Mouse (Mus musculus): ENCODE measurements at regions not wholly inside any gene's neighbourhood (a gene's known extent, or its start where the extent isn't known, plus 50 kb on each side); places are given as distances from the start of the nearest gene placed in this dataset.
"Not testable (repeated sequence)": the region's sequence is repeated elsewhere in the genome, so short reads cannot be mapped to it uniquely, and the experiment has no call there.

GRCm38 (mm10) chr3:21530862-21531261, 545.6 kb upstream of the Tbl1xr1 start:
- no peak for DNase-seq

GRCm38 (mm10) chr3:21539138-21539537, 537.3 kb upstream of the Tbl1xr1 start:
- no peak for DNase-seq

- no peak for DNase-seq
These were observed 532.0 kb upstream of the Tbl1xr1 start for GRCm38 (mm10) chr3:21544456-21544855.

- no peak for DNase-seq
These were observed 531.1 kb upstream of the Tbl1xr1 start for GRCm38 (mm10) chr3:21545156-21545893.

GRCm38 (mm10) chr3:21546411-21546810, 530.0 kb upstream of the Tbl1xr1 start:
- no peak for DNase-seq

- DNase-seq: no peak
These were observed 526.8 kb upstream of the Tbl1xr1 start for GRCm38 (mm10) chr3:21549671-21550070.

- DNase-seq: no peak
These were observed 523.2 kb upstream of the Tbl1xr1 start for GRCm38 (mm10) chr3:21553159-21553758.

GRCm38 (mm10) chr3:21553859-21554258, 522.6 kb upstream of the Tbl1xr1 start:
- no peak for DNase-seq

- DNase-seq: peak; percentile 12
These were observed 518.5 kb upstream of the Tbl1xr1 start for GRCm38 (mm10) chr3:21557963-21558441.

- DNase-seq: no peak
These were observed 513.6 kb upstream of the Tbl1xr1 start for GRCm38 (mm10) chr3:21562771-21563312.

- no peak for DNase-seq
These were observed 513.0 kb upstream of the Tbl1xr1 start for GRCm38 (mm10) chr3:21563454-21563853.

- peak; percentile 22 for DNase-seq
These were observed 512.2 kb upstream of the Tbl1xr1 start for GRCm38 (mm10) chr3:21564211-21564781.

- DNase-seq: no peak
These were observed 511.5 kb upstream of the Tbl1xr1 start for GRCm38 (mm10) chr3:21564847-21565485.

- no peak for DNase-seq
These were observed 506.7 kb upstream of the Tbl1xr1 start for GRCm38 (mm10) chr3:21569721-21570120.

GRCm38 (mm10) chr3:21578635-21579034, 497.8 kb upstream of the Tbl1xr1 start:
- no peak for DNase-seq

- DNase-seq: no peak
These were observed 494.3 kb upstream of the Tbl1xr1 start for GRCm38 (mm10) chr3:21582122-21582521.

- no peak for DNase-seq
These were observed 490.7 kb upstream of the Tbl1xr1 start for GRCm38 (mm10) chr3:21585767-21586166.

GRCm38 (mm10) chr3:21606846-21607245, 469.6 kb upstream of the Tbl1xr1 start:
- no peak for DNase-seq

- no peak for DNase-seq
These were observed 466.2 kb upstream of the Tbl1xr1 start for GRCm38 (mm10) chr3:21610231-21610630.

- no peak for DNase-seq
These were observed 454.7 kb upstream of the Tbl1xr1 start for GRCm38 (mm10) chr3:21621745-21622144.

GRCm38 (mm10) chr3:21625039-21625438, 451.4 kb upstream of the Tbl1xr1 start:
- DNase-seq: no peak

GRCm38 (mm10) chr3:21626029-21626428, 450.4 kb upstream of the Tbl1xr1 start:
- peak; percentile 9 for DNase-seq

GRCm38 (mm10) chr3:21627048-21627447, 449.4 kb upstream of the Tbl1xr1 start:
- DNase-seq: not testable (repeated sequence)
